In the genomic region with DNA sequence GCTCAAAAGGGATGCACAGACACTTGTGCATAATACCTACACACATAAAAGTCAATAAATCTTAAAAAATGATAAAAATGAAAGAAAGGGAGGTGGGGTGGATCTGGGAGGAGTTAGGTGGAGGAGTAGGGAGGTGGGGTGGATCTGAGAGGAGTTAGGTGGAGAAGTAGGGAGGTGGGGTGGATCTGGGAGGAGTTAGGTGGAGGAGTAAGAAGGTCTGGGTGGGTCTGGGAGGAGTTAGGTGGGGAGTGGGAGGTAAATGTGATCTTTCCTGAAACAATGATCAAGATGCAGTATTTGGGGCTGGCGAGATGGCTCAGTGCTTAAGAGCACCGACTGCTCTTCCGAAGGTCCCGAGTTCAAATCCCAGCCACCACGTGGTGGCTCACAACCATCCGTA, we compare ENCODE assay signal across 26 mouse cellular contexts. TPM values are rescaled to one million over a fixed set of nuclear protein-coding genes. Genes with fewer than 3 reads are reported as not detected.
DNase-seq lines count a peak whose midpoint lies in the region; ATAC-seq lines count a peak whose summit lies in the region.
"Had no signal": no experiment of that assay in that cellular context is flagged by ENCODE, and none has a peak within 500 bp of the region (broad histone marks: within the 10 kb centered on the region; RNA-seq: fewer than 3 reads in every experiment).

No protein-coding gene starts in this region.

- H3K4me2 ChIP-seq in hindbrain, embryonic 13.5 days: no peak overlapping the region
- peak overlapping the region; percentile 44 for H3K4me2 ChIP-seq in midbrain, embryonic 16.5 days (ENCODE audit: low read length)
- H3K4me2 ChIP-seq: midbrain, embryonic 11.5 days; neural tube, embryonic 12.5 days had no signal

- no peak for ATAC-seq in hindbrain, embryonic 13.5 days (ENCODE audit: low FRiP score)
- no peak for ATAC-seq in midbrain, embryonic 16.5 days
- ATAC-seq: forebrain, embryonic 13.5 days; Patski had no signal

- peaks cover 35% of the 10 kb centered on the region for H3K4me1 ChIP-seq in hindbrain, embryonic 10.5 days (replicated peaks)
- H3K4me1 ChIP-seq in hindbrain, embryonic 13.5 days (replicated peaks): peaks cover 28% of the 10 kb centered on the region
- peaks cover 18% of the 10 kb centered on the region for H3K4me1 ChIP-seq in midbrain, embryonic 16.5 days (ENCODE audit: control insufficient read depth, insufficient read depth, low read length)
- peaks cover 36% of the 10 kb centered on the region for H3K4me1 ChIP-seq in midbrain, embryonic 10.5 days

- H3K4me3 ChIP-seq in hindbrain, embryonic 10.5 days: no peak overlapping the region
- no peak overlapping the region for H3K4me3 ChIP-seq in hindbrain, embryonic 13.5 days
- H3K4me3 ChIP-seq in midbrain, embryonic 16.5 days (ENCODE audit: low read depth, low read length): no peak overlapping the region
- H3K4me3 ChIP-seq in midbrain, embryonic 10.5 days: no peak overlapping the region
- H3K4me3 ChIP-seq: forebrain, embryonic 13.5 days; limb, embryonic 15.5 days; neural tube, embryonic 12.5 days had no signal

- H3K27me3 ChIP-seq in hindbrain, embryonic 10.5 days (ENCODE audit: insufficient read depth, poor library complexity, severe bottlenecking): no peaks in the 10 kb centered on the region
- H3K27me3 ChIP-seq in hindbrain, embryonic 13.5 days: no peaks in the 10 kb centered on the region
- H3K27me3 ChIP-seq in midbrain, embryonic 16.5 days (ENCODE audit: control insufficient read depth, insufficient read depth, low read depth, low read length): no peaks in the 10 kb centered on the region
- no peaks in the 10 kb centered on the region for H3K27me3 ChIP-seq in midbrain, embryonic 10.5 days (ENCODE audit: low read depth, poor library complexity, severe bottlenecking)
- H3K27me3 ChIP-seq: forebrain, embryonic 13.5 days; limb, embryonic 15.5 days; neural tube, embryonic 12.5 days; Patski had no signal

- DNase-seq in hindbrain, embryonic 10.5 days (ENCODE audit: low spot score): no peak
- DNase-seq in midbrain, embryonic 10.5 days (ENCODE audit: low spot score): no peak
- DNase-seq in R1 (ENCODE audit: low read depth, low spot score): peak; percentile 83
- DNase-seq in urinary bladder, postnatal 10 days (ENCODE audit: low spot score): no peak
- no peak for DNase-seq in cerebellum, postnatal 4 days (ENCODE audit: low spot score in 2 of 2)
- DNase-seq: adrenal gland, adult 2 months; cerebellum, adult 11-12 months; cerebellum, postnatal 10 days; gastrocnemius, postnatal 14 days; heart, adult 18-20 months; kidney, adult 2 months; kidney, postnatal 10 days; left cerebral cortex, postnatal 4 days; lung, adult 18-20 months; lung, postnatal 10 days had no signal

- 0 out of 2 replicates have a peak overlapping the region, but pooled peaks have one; percentile 93 for H3K27ac ChIP-seq in hindbrain, embryonic 10.5 days
- H3K27ac ChIP-seq in hindbrain, embryonic 13.5 days: no peak overlapping the region
- no peak overlapping the region for H3K27ac ChIP-seq in midbrain, embryonic 16.5 days (ENCODE audit: low read length)
- no peak overlapping the region; the same call in 1 of the 2 replicates for H3K27ac ChIP-seq in midbrain, embryonic 10.5 days (replicated peaks)
- H3K27ac ChIP-seq: limb, embryonic 15.5 days; neural tube, embryonic 12.5 days had no signal

- H3K36me3 ChIP-seq in hindbrain, embryonic 10.5 days: no peaks in the 10 kb centered on the region
- H3K36me3 ChIP-seq in hindbrain, embryonic 13.5 days: no peaks in the 10 kb centered on the region
- peaks cover 3% of the 10 kb centered on the region; the same call in 1 of the 2 replicates for H3K36me3 ChIP-seq in midbrain, embryonic 16.5 days (ENCODE audit: control insufficient read depth, insufficient read depth, low read length)
- H3K36me3 ChIP-seq in midbrain, embryonic 10.5 days: no peaks in the 10 kb centered on the region
- H3K36me3 ChIP-seq: G1E; limb, embryonic 15.5 days; neural tube, embryonic 12.5 days had no signal

- no peaks in the 10 kb centered on the region for H3K9me3 ChIP-seq in hindbrain, embryonic 10.5 days
- H3K9me3 ChIP-seq in hindbrain, embryonic 13.5 days: no peaks in the 10 kb centered on the region
- H3K9me3 ChIP-seq in midbrain, embryonic 16.5 days (replicated peaks; ENCODE audit: control insufficient read depth, low read length, poor library complexity, severe bottlenecking): no peaks in the 10 kb centered on the region
- H3K9me3 ChIP-seq in midbrain, embryonic 10.5 days (replicated peaks): no peaks in the 10 kb centered on the region
- H3K9me3 ChIP-seq: forebrain, embryonic 13.5 days; G1E; limb, embryonic 15.5 days; neural tube, embryonic 12.5 days had no signal

- WGBS in hindbrain, embryonic 10.5 days: 91% methylated on average over 6 of the region's 6 CpGs
- 92% methylated on average over 6 of the region's 6 CpGs for WGBS in hindbrain, embryonic 13.5 days
- 96% methylated on average over 6 of the region's 6 CpGs for WGBS in midbrain, embryonic 16.5 days
- WGBS in midbrain, embryonic 10.5 days: 93% methylated on average over 6 of the region's 6 CpGs

- no peak overlapping the region for H3K9ac ChIP-seq in hindbrain, embryonic 13.5 days
- H3K9ac ChIP-seq in midbrain, embryonic 16.5 days (ENCODE audit: low read depth, low read length): no peak overlapping the region
- H3K9ac ChIP-seq: forebrain, embryonic 13.5 days; limb, embryonic 15.5 days; neural tube, embryonic 12.5 days had no signal

RNA-seq across cellular contexts. Expression of a gene that starts 16.3 kb away (rescaled TPM):
- 3,168 and 3,706 TPM in 2 replicates for polyA plus RNA-seq in hindbrain, embryonic 10.5 days (2016; fragmentation: Nextera tagmentation; extraction: Ambion mirVana)
- polyA plus RNA-seq in hindbrain, embryonic 13.5 days (2015; fragmentation: Nextera tagmentation; extraction: Ambion mirVana): 3,538 and 3,562 TPM in 2 replicates
- polyA plus RNA-seq in midbrain, embryonic 16.5 days (2015; fragmentation: Nextera tagmentation; extraction: Ambion mirVana): 2,998 and 3,109 TPM in 2 replicates
- 3,476 and 3,775 TPM in 2 replicates for polyA plus RNA-seq in midbrain, embryonic 10.5 days (2016; fragmentation: Nextera tagmentation; extraction: Ambion mirVana)

RNA-seq across cellular contexts. Expression of a gene that starts 56.6 kb away (rescaled TPM):
- polyA plus RNA-seq in hindbrain, embryonic 10.5 days (2016; fragmentation: Nextera tagmentation; extraction: Ambion mirVana): 0.55 and 0.68 TPM in 2 replicates
- polyA plus RNA-seq in hindbrain, embryonic 13.5 days (2015; fragmentation: Nextera tagmentation; extraction: Ambion mirVana): 0.99 and 1.3 TPM in 2 replicates
- 1.7 and 2.1 TPM in 2 replicates for polyA plus RNA-seq in midbrain, embryonic 16.5 days (2015; fragmentation: Nextera tagmentation; extraction: Ambion mirVana)
- polyA plus RNA-seq in midbrain, embryonic 10.5 days (2016; fragmentation: Nextera tagmentation; extraction: Ambion mirVana): 0.44 and 0.68 TPM in 2 replicates
- polyA plus RNA-seq: C2C12; intestine, embryonic 14.5 days; Patski; spleen, adult 2 months had no signal

RNA-seq across cellular contexts. Expression of a gene that starts 57.2 kb away (rescaled TPM):
- 22.6 and 25.1 TPM in 2 replicates for polyA plus RNA-seq in hindbrain, embryonic 10.5 days (2016; fragmentation: Nextera tagmentation; extraction: Ambion mirVana)
- 27.3 and 28.8 TPM in 2 replicates for polyA plus RNA-seq in hindbrain, embryonic 13.5 days (2015; fragmentation: Nextera tagmentation; extraction: Ambion mirVana)
- polyA plus RNA-seq in midbrain, embryonic 16.5 days (2015; fragmentation: Nextera tagmentation; extraction: Ambion mirVana): 27.9 and 29.3 TPM in 2 replicates
- polyA plus RNA-seq in midbrain, embryonic 10.5 days (2016; fragmentation: Nextera tagmentation; extraction: Ambion mirVana): 24.4 and 28.4 TPM in 2 replicates
